Mouse (Mus musculus): ENCODE measurements at regions not wholly inside any gene's neighbourhood (a gene's known extent, or its start where the extent isn't known, plus 50 kb on each side); places are given as distances from the start of the nearest gene placed in this dataset.
"Not testable (repeated sequence)": the region's sequence is repeated elsewhere in the genome, so short reads cannot be mapped to it uniquely, and the experiment has no call there.

DNA sequence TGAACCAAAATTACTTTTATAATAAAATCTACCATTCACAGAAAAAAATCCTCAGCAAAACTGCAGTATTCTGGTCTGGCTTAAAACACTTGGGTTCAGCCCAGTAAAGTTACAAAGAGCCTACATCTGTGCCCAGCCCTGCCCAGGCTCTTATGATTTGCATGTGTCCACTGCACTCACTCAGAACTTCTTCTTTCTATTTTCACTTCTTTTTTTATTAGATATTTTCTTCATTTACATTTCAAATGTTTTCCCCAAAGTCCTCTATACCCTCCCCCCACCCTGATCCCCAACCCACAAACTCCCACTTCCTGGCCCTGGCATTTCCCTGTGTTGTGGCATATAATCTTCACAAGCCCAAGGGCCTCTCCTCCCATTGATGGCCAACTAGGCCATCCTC, 1442.4 kb upstream of the Tacstd2 start:
- in situ Hi-C loops (cut with MboI; ENCODE audit: unreplicated experiment in 2 of 2), result no loop called here

DNA sequence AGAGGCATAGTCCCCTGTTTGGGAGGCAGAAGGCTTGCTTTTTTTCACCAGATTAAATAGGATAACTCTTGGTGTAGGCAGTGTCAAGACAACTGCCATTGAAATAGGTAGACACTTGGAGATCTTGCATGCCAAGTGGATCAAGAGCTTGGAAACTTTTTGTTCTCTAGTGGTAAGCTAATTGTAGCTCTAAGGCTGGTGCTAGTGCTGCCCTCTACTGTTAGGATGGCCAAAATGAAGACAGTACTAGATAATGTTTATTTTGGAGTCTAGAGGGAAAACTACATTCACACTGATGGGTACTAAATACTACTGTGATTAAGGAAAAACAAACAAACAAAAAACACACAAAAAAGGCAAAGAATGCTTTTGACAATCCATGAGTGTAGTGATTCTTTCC, 1428.4 kb upstream of the Tacstd2 start:
- in situ Hi-C loops (cut with MboI; ENCODE audit: unreplicated experiment in 2 of 2), result no loop called here

DNA sequence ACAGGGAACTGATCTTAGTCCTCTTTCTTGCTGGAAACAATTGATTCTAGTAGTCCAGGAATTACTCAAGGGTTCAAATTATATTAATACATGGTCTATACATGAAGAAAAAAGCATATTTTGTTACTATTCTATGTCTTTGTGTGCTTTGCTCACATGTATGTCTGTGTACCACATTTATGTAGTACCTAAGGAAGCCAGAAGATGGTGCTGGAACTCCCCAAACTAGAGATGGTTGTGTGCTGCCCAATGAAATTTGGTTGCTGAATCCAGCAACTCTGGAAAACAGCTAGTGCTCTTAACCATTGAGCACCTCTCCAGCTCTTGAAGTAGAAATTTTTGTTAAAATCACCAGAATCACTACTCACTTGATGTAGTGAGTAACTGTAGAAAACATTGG, 1402.5 kb upstream of the Tacstd2 start:
- in situ Hi-C loops (cut with MboI; ENCODE audit: unreplicated experiment in 2 of 2), result loop anchor here (25.0 kb wide), 2 partner anchors 499 to 649 kb away; no protein-coding TSS in a partner anchor

DNA sequence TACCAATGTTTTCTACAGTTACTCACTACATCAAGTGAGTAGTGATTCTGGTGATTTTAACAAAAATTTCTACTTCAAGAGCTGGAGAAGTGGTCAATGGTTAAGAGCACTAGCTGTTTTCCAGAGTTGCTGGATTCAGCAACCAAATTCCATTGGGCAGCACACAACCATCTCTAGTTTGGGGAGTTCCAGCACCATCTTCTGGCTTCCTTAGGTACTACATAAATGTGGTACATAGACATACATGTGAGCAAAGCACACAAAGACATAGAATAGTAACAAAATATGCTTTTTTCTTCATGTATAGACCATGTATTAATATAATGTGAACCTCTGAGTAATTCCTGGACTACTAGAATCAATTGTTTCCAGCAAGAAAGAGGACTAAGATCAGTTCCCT, 1396.3 kb upstream of the Tacstd2 start:
- in situ Hi-C loops (cut with MboI; ENCODE audit: unreplicated experiment in 2 of 2), result loop anchor here (25.0 kb wide), 2 partner anchors 505 to 655 kb away; no protein-coding TSS in a partner anchor

DNA sequence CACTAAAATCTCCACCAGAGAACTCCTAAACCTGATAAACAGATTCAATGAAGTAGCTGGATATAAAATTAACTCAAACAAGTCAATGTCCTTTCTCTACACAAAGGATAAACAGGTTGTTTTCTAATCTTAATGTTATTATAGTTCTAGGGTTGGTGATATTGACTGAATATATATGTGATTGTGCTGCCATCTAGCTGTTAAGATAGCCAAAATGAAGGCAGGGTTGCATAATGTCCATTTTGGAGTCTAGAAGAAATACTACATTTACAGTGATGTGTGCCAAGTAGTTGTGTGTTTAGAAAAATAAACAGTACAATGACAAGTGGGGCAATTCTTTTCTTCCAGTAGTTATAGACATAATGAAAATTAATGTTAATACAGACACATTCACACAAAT, 1379.9 kb upstream of the Tacstd2 start:
- in situ Hi-C loops (cut with MboI; ENCODE audit: unreplicated experiment in 2 of 2), result loop anchor here (5.0 to 25.0 kb wide), 8 partner anchors 161 to 871 kb away; no protein-coding TSS in a partner anchor

DNA sequence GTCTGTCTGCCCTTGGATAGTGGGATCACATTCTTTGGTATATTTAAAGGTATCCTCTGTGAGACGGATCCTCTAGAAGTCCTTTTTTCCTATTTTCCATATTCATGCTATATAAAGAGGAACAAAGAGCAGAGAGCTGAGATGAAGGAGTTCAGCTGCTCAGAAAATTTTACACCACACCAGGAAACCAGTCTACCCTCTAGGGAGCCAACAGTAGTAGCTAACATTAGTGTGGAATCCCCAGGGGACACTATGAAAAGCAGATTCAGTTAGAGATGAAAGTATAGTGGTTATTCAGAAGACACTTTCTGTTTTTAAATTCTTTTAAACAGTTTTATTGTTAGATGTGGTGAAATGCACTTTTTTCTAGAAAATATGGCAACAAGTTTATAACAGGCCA, 1348.5 kb upstream of the Tacstd2 start:
- in situ Hi-C loops (cut with MboI; ENCODE audit: unreplicated experiment in 2 of 2), result loop anchor here in 1 of 2 experiments (5.0 to 10.0 kb wide), 3 partner anchors 52 to 439 kb away; no protein-coding TSS in a partner anchor

DNA sequence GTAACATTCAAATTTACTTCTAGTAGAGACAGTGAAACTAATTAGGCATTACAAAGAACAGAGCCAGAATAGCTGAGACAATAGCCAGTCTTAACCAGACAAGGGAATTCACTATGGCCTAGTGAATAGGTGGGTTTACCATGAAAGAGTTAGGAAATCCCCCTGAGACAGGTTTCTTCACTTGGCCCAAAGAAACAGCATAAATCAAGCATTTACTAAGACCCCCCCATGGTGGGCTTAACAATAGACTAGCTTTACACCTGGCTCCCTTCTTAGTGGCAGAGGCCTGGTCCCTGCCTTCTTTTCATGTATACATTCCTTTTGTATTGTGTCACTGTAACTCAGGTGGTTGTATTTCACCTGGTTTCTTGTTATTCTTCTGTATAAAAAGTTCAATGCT, 1317.2 kb upstream of the Tacstd2 start:
- in situ Hi-C loops (cut with MboI; ENCODE audit: unreplicated experiment in 2 of 2), result not testable (repeated sequence)

DNA sequence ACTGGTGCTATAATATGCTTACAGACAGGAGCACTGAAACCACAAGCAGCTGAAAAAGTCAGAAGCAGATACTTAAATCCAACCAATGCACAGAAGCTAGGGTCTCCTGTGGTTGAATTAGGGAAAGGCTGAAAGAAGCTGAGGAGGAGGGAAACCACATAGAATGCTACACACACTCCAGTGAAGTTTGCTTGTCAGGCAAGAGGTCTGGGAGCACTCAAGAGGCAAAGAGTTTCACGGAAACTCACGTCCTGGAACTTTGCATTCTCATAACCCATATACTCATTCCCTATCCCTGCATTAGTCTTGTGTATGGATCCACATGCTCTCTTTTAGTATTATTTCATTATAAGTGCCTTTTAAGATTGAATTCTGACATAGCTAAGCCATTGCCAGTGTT, 1316.7 kb upstream of the Tacstd2 start:
- in situ Hi-C loops (cut with MboI; ENCODE audit: unreplicated experiment in 2 of 2), result no loop called here

DNA sequence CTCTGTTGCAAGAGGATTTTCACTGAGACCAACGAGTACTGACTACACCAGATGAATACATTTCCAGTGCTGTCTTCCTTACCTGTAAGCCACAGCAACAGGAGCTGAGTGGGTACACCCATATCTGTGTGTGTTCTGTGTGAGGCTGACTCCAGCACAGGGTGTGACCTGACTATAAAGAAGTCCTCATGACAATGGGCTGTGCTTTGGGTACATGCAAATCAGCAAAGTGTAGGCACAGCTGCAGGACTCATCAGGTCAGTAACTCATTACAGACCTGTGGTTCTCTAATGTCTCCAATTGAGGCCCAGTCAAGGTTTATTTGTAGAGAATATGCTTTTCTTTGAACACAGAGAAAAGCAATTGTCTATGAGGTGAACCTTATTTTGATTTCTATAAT, 1299.6 kb upstream of the Tacstd2 start:
- in situ Hi-C loops (cut with MboI; ENCODE audit: unreplicated experiment in 2 of 2), result loop anchor here in 1 of 2 experiments (25.0 kb wide), 1 partner anchor 902 kb away; no protein-coding TSS in a partner anchor

DNA sequence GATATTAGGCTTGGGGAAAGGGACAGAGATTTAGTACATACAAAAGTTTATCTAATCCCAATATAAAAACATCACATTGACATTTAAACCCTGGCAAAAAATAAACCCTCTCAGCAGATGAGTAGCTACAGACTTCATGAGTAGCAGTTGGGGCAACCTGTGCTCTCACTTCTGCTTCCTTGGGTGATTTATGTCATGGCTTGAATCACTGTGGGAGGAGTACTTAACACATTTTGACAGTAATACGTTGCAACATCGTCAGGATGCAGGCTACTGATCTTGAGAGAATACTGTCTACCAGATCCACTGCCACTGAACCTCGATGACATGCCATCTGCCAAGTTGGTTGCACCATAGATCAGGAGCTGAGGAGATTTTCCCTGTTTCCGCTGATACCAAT, 1299.0 kb upstream of the Tacstd2 start:
- in situ Hi-C loops (cut with MboI; ENCODE audit: unreplicated experiment in 2 of 2), result loop anchor here (5.0 to 25.0 kb wide), 3 partner anchors 48 to 903 kb away; no protein-coding TSS in a partner anchor

DNA sequence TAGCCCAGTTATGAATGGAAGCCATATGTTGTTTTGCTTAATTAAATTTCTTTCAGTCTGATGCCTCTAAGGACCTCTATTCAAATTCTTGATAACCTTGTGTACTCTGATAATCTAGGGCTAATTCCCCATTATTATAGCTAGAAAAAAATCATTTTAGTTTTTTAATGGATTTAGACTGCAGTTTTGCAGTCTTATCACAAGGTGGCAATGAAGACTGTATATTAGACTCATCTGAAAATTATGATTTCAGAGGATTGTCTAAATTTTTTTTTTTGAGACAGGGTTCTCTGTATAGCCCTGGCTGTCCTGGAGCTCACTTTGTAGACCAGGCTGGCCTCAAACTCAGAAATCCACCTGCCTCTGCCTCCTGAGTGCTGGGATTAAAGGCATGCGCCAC, 1292.9 kb upstream of the Tacstd2 start:
- in situ Hi-C loops (cut with MboI; ENCODE audit: unreplicated experiment in 2 of 2), result loop anchor here (5.0 to 25.0 kb wide), 4 partner anchors 84 to 926 kb away; no protein-coding TSS in a partner anchor

DNA sequence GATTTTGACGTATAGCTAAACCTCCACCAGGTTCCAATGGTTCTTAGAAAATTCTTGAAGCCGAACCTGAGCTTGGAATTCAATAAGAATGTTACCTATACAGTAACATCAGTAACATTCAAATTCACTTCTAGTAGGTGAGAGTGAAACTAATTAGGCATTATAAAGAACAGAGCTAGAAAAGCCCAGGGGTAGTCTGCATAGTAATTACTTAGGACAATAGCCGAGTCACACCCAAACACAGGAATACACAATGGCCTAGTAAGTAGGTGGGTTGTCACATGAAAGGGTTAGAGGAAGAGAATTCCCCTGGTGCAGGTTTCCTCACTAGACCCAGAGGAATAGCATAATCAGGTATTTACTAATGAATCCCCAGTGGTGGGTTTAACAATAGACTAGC, 1277.8 kb upstream of the Tacstd2 start:
- in situ Hi-C loops (cut with MboI; ENCODE audit: unreplicated experiment in 2 of 2), result loop anchor here in 1 of 2 experiments (25.0 kb wide), 1 partner anchor 1626 kb away; no protein-coding TSS in a partner anchor

DNA sequence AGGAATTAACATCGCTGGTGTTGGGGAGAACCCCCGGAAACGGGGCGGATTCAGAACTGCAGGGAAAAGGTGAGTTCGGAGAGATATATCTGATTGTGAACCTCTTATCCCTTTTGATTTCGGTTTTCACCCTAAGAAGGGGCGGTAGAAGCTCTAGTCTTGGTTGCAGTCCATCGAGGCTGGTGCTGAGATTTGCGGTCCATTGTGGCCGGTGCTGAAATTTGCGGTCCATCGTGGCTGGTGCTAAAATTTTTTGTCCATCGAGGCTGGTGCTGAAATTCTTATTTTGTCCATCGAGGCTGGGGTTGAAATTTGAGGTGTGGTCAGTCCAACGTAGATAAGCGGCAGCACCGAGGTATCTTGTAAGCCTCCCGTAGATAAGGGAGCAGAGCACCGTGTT, 1263.6 kb upstream of the Tacstd2 start:
- in situ Hi-C loops (cut with MboI; ENCODE audit: unreplicated experiment in 2 of 2), result not testable (repeated sequence)

DNA sequence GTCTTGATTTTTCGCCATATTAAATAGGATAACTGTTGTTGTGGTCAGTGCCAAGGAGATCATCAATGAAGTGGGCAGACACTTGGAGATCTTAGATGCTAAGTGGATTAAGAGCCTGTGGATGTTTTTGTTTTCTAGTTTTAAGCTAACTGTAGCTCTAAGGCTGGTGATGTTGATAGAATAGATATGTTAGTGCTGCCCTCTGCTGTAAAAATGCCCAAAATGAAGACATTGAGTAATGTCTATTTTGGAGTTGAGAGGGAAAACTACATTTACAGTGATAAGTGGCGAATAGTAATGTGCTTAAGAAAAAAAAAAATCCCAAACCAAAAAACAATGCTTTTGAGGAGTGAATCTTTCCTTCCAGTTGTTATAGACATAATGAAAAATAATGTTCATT, 1235.9 kb upstream of the Tacstd2 start:
- in situ Hi-C loops (cut with MboI; ENCODE audit: unreplicated experiment in 2 of 2), result loop anchor here in 1 of 2 experiments (25.0 kb wide), 2 partner anchors 259 to 559 kb away; no protein-coding TSS in a partner anchor

DNA sequence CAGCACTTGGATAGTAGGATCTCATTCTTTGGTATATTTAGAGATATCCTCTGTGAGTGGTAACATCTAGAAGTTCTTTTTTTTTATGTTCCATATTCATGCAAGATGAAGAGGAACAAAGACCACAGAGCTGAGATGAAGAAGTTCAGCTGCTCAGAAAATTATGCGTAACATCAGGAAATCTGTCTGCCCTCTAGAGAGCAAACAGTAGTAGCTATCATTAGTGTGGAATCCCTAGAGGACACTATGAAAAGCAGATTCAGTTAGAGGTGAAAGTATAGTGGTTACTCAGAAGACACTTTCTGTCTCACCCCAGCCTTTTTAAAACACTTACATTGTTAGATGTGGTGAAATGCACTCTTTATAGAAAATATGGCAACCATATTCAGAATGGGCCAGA, 1214.9 kb upstream of the Tacstd2 start:
- in situ Hi-C loops (cut with MboI; ENCODE audit: unreplicated experiment in 2 of 2), result loop anchor here (5.0 to 25.0 kb wide), 6 partner anchors 164 to 646 kb away; no protein-coding TSS in a partner anchor

DNA sequence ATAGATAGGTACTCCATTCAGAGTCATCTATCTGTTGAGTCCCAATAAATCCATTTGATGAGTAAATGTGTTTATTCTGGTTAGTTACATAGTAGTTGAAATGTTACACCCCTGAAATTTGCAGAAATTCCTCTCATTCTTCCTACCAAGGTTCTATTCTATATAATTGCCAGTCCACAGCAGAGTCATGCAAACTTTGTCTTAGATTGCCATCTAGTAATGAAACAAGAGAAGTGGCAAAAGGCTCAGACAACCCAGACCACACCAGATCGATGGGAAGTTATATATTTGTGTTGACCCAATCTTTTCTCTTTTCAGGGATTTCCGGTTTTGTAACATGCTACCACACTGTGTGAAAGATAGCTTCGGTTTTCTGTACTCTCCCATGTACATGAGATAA, 1214.1 kb upstream of the Tacstd2 start:
- in situ Hi-C loops (cut with MboI; ENCODE audit: unreplicated experiment in 2 of 2), result loop anchor here (5.0 to 25.0 kb wide), 10 partner anchors 72 to 645 kb away; no protein-coding TSS in a partner anchor

DNA sequence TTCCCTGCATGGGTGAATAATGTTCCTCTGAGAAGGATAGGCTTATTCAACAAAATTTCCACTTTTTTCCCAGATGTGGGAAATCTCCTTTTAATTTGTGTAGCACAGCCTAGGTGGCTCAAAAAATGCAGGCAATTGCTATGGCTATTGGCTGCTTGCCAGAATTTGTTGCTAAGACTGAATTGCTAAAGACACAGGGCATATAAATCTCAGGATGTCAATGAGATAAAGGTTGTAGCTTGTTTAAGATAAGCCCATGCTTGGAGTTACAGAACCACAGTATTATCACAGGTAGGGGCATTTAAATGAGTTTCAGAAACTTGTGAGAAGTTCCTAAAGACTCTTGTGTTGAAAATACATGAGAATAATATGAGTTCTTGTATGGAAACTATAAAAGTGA, 1203.0 kb upstream of the Tacstd2 start:
- in situ Hi-C loops (cut with MboI; ENCODE audit: unreplicated experiment in 2 of 2), result no loop called here

DNA sequence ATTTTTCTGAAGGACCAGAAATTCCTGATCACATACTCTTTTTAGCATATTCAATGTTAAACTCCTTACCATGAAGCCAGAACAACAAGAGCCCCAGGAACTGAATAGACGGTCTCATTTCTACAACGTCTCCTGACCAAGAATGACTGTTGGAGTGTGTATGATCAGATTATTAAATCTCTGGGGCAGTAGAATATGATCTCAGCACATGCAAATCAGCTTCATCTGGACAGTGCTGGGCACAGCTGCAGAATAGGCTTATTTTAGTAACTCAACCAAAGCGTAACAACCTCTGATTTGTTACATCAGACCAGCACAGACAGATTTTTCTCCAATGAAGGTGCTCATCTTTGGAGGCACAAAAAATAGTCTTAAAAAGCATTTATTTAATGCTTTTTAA, 1201.1 kb upstream of the Tacstd2 start:
- in situ Hi-C loops (cut with MboI; ENCODE audit: unreplicated experiment in 2 of 2), result no loop called here

DNA sequence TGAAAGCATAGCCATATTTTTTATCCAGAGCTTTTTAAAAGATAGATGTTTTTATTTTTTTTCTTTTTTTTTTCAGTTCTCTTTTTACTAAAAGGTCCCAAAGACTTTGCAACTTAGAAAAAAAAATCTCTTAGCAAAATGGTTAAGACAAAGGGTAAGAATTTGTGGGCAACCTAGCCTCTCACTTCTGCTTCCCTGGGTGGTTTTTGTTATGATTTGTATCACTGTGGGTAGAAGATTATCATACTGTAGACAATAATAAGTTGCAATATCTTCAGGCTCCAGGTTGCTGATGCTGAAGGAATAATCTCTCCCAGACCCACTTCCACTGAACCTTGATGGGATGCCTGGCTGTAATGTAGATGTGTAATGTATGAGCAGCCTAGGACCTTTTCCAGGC, 1200.5 kb upstream of the Tacstd2 start:
- in situ Hi-C loops (cut with MboI; ENCODE audit: unreplicated experiment in 2 of 2), result no loop called here

DNA sequence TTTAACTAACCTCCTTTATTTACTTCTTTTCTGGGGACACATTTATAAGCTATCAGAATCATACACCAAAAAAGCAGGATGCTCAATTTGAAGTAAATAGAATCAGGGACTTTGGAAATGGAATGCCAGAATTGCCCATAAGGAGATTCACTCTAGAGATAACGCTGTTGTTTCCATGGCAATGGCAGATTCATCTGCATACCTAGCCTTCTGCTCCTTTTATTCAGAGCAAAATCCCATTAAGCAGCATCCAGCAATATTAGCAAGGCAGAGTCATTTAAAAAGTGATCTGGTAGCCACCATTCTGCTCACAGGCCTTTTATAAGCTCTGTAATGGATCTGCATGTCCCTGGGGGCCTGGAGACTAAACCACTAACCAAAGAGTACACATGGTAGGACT, 1175.5 kb upstream of the Tacstd2 start:
- in situ Hi-C loops (cut with MboI; ENCODE audit: unreplicated experiment in 2 of 2), result not testable (repeated sequence)

DNA sequence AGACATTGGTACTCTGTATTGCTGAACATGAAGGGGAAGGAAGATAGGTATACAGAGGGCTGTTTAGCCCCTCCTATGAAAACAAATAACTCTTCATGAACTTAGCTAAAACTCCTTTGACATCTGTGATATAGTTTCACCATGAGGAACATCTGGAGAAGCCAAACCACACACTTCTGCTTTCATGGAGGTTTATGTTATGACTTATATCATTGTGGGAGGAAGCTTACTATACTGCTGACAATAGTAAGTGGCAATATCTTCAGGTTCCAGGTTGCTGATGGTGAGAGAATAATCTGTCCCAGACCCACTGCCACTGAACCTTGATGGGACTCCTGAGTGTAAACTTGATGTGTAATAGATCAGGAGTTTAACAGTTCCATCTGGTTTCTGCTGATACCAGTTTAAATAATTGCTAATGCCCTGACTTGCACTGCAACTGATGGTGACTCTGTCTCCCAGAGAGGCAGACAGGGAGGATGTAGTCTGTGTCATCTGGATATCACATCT, 1168.8 kb upstream of the Tacstd2 start:
- in situ Hi-C loops (cut with MboI; ENCODE audit: unreplicated experiment in 2 of 2), result not testable (repeated sequence)

DNA sequence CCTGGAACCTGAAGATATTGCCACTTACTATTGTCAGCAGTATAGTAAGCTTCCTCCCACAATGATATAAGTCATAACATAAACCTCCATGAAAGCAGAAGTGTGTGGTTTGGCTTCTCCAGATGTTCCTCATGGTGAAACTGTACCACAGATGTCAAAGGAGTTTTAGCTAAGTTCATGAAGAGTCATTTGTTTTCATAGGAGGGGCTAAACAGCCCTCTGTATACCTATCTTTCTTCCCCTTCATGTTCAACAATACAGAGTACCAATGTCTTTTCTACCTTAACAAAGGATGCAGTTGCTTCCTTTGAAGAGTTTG, 1145.2 kb upstream of the Tacstd2 start:
- in situ Hi-C loops (cut with MboI; ENCODE audit: unreplicated experiment in 2 of 2), result not testable (repeated sequence)

Measured in v-Abl transformed pro-B cells (cell line).